Mouse (Mus musculus): ENCODE data around the gene Olfr173. TPM values are rescaled to one million over a fixed set of nuclear protein-coding genes. Genes with fewer than 3 reads are reported as not detected.

Gene Olfr173
- total RNA-seq (2012; rRNA removed), result not detected in 2 replicates

- H3K4me3 ChIP-seq (ENCODE audit: insufficient read depth in 1 of 2, low read depth in 1 of 2, low read length in 2 of 2, poor library complexity in 1 of 2, severe bottlenecking in 1 of 2), result no peak within 1 kb of the TSS
- H3K9me3 ChIP-seq (ENCODE audit: control insufficient read depth, insufficient read depth, low read depth, low read length), result no peaks in the 10 kb centered on the region; the same call in 1 of the 2 replicates
- H3K36me3 ChIP-seq (ENCODE audit: control insufficient read depth, insufficient read depth, low read length, poor library complexity, severe bottlenecking), result no peaks in the 10 kb centered on the region
- in situ Hi-C loops (cut with MboI; ENCODE audit: low sequenced_read_pairs in 2 of 2, unreplicated experiment in 2 of 2), result no loop called here
- no peak within 1 kb of the TSS for H3K9ac ChIP-seq (ENCODE audit: insufficient read depth, low read depth, low read length, poor library complexity, severe bottlenecking)
- no peak for DNase-seq (ENCODE audit: low read depth, low spot score)
- no peaks in the 10 kb centered on the region for H3K4me1 ChIP-seq (ENCODE audit: control insufficient read depth in 2 of 2, insufficient read depth in 2 of 2, low read length in 2 of 2, poor library complexity in 1 of 2)
- TF ChIP-seq ZNF384 (IDR thresholded peaks at IDR 0.05; ENCODE audit: low read depth, low read length) (no peak), ZC3H11A (IDR thresholded peaks at IDR 0.05; ENCODE audit: borderline replicate concordance, low read depth, low read length) (no peak), HCFC1 (IDR thresholded peaks at IDR 0.05; ENCODE audit: borderline replicate concordance, insufficient read depth, low read length) (no peak), MAFK (IDR thresholded peaks at IDR 0.05; ENCODE audit: insufficient read depth, low read depth, low read length) (no peak), CHD2 (IDR thresholded peaks at IDR 0.05; ENCODE audit: low read depth, low read length) (no peak)
- no peak within 1 kb of the TSS for H3K27ac ChIP-seq (ENCODE audit: insufficient read depth, low read depth, low read length, poor library complexity, severe bottlenecking)
These were observed at the start of gene Olfr173 for GRCm38 (mm10) chr16:58800168-58800567. Gene Olfr173 (minus strand): TSS chr16:58800268.

- in situ Hi-C loops (cut with MboI; ENCODE audit: low sequenced_read_pairs in 2 of 2, unreplicated experiment in 2 of 2), result no loop called here
- DNase-seq (ENCODE audit: low read depth, low spot score), result no peak
- H3K9ac ChIP-seq (ENCODE audit: insufficient read depth, low read depth, low read length, poor library complexity, severe bottlenecking), result no peak within 1 kb of the TSS
- no peak for TF ChIP-seq ZC3H11A (IDR thresholded peaks at IDR 0.05; ENCODE audit: borderline replicate concordance, low read depth, low read length)
- TF ChIP-seq ZNF384 (IDR thresholded peaks at IDR 0.05; ENCODE audit: low read depth, low read length), result no peak
- no peak for TF ChIP-seq CHD2 (IDR thresholded peaks at IDR 0.05; ENCODE audit: low read depth, low read length)
- TF ChIP-seq MAFK (IDR thresholded peaks at IDR 0.05; ENCODE audit: insufficient read depth, low read depth, low read length), result no peak
- no peak for TF ChIP-seq HCFC1 (IDR thresholded peaks at IDR 0.05; ENCODE audit: borderline replicate concordance, insufficient read depth, low read length)
- no peaks in the 10 kb centered on the region for H3K36me3 ChIP-seq (ENCODE audit: control insufficient read depth, insufficient read depth, low read length, poor library complexity, severe bottlenecking)
- no peak within 1 kb of the TSS for H3K4me3 ChIP-seq (ENCODE audit: insufficient read depth in 1 of 2, low read depth in 1 of 2, low read length in 2 of 2, poor library complexity in 1 of 2, severe bottlenecking in 1 of 2)
- no peaks in the 10 kb centered on the region for H3K4me1 ChIP-seq (ENCODE audit: control insufficient read depth in 2 of 2, insufficient read depth in 2 of 2, low read length in 2 of 2, poor library complexity in 1 of 2)
- H3K27ac ChIP-seq (ENCODE audit: insufficient read depth, low read depth, low read length, poor library complexity, severe bottlenecking), result no peak within 1 kb of the TSS
- H3K9me3 ChIP-seq (ENCODE audit: control insufficient read depth, insufficient read depth, low read depth, low read length), result no peaks in the 10 kb centered on the region
These were observed 26.8 kb upstream of the Olfr173 start, which contains the start of gene Olfr175-ps1 for GRCm38 (mm10) chr16:58826732-58827319. Gene Olfr175-ps1 (minus strand): TSS chr16:58826782.

GRCm38 (mm10) chr16:58763076-58763475, 37.0 kb downstream of the Olfr173 start, which contains the start of gene Olfr172:
Gene Olfr172 (minus strand): TSS chr16:58763176.
- H3K36me3 ChIP-seq (ENCODE audit: control insufficient read depth, insufficient read depth, low read length, poor library complexity, severe bottlenecking), result no peaks in the 10 kb centered on the region
- in situ Hi-C loops (cut with MboI; ENCODE audit: low sequenced_read_pairs in 2 of 2, unreplicated experiment in 2 of 2), result no loop called here
- DNase-seq (ENCODE audit: low read depth, low spot score), result no peak
- TF ChIP-seq CHD2 (IDR thresholded peaks at IDR 0.05; ENCODE audit: low read depth, low read length) (no peak), ZNF384 (IDR thresholded peaks at IDR 0.05; ENCODE audit: low read depth, low read length) (no peak), HCFC1 (IDR thresholded peaks at IDR 0.05; ENCODE audit: borderline replicate concordance, insufficient read depth, low read length) (no peak), MAFK (IDR thresholded peaks at IDR 0.05; ENCODE audit: insufficient read depth, low read depth, low read length) (no peak), ZC3H11A (IDR thresholded peaks at IDR 0.05; ENCODE audit: borderline replicate concordance, low read depth, low read length) (no peak)
- H3K4me3 ChIP-seq (ENCODE audit: insufficient read depth in 1 of 2, low read depth in 1 of 2, low read length in 2 of 2, poor library complexity in 1 of 2, severe bottlenecking in 1 of 2), result no peak within 1 kb of the TSS
- H3K9me3 ChIP-seq (ENCODE audit: control insufficient read depth, insufficient read depth, low read depth, low read length), result no peaks in the 10 kb centered on the region
- no peak within 1 kb of the TSS for H3K9ac ChIP-seq (ENCODE audit: insufficient read depth, low read depth, low read length, poor library complexity, severe bottlenecking)
- no peak within 1 kb of the TSS for H3K27ac ChIP-seq (ENCODE audit: insufficient read depth, low read depth, low read length, poor library complexity, severe bottlenecking)
- H3K4me1 ChIP-seq (ENCODE audit: control insufficient read depth in 2 of 2, insufficient read depth in 2 of 2, low read length in 2 of 2, poor library complexity in 1 of 2), result no peaks in the 10 kb centered on the region

- H3K36me3 ChIP-seq (ENCODE audit: control insufficient read depth, insufficient read depth, low read length, poor library complexity, severe bottlenecking), result no peaks in the 10 kb centered on the region
- H3K4me3 ChIP-seq (ENCODE audit: insufficient read depth in 1 of 2, low read depth in 1 of 2, low read length in 2 of 2, poor library complexity in 1 of 2, severe bottlenecking in 1 of 2), result no peak overlapping the region
- no peaks in the 10 kb centered on the region for H3K9me3 ChIP-seq (ENCODE audit: control insufficient read depth, insufficient read depth, low read depth, low read length)
- in situ Hi-C loops (cut with MboI; ENCODE audit: low sequenced_read_pairs in 2 of 2, unreplicated experiment in 2 of 2), result no loop called here
- no peaks in the 10 kb centered on the region for H3K4me1 ChIP-seq (ENCODE audit: control insufficient read depth in 2 of 2, insufficient read depth in 2 of 2, low read length in 2 of 2, poor library complexity in 1 of 2)
- no peak overlapping the region for H3K27ac ChIP-seq (ENCODE audit: insufficient read depth, low read depth, low read length, poor library complexity, severe bottlenecking)
- no peak for TF ChIP-seq ZC3H11A (IDR thresholded peaks at IDR 0.05; ENCODE audit: borderline replicate concordance, low read depth, low read length)
- no peak for TF ChIP-seq CHD2 (IDR thresholded peaks at IDR 0.05; ENCODE audit: low read depth, low read length)
- TF ChIP-seq MAFK (IDR thresholded peaks at IDR 0.05; ENCODE audit: insufficient read depth, low read depth, low read length), result no peak
- no peak for TF ChIP-seq ZNF384 (IDR thresholded peaks at IDR 0.05; ENCODE audit: low read depth, low read length)
- TF ChIP-seq HCFC1 (IDR thresholded peaks at IDR 0.05; ENCODE audit: borderline replicate concordance, insufficient read depth, low read length), result no peak
- DNase-seq (ENCODE audit: low read depth, low spot score), result no peak
- no peak overlapping the region for H3K9ac ChIP-seq (ENCODE audit: insufficient read depth, low read depth, low read length, poor library complexity, severe bottlenecking)
These were observed 43.9 kb downstream of the Olfr173 start for GRCm38 (mm10) chr16:58756191-58756590.
